ENCODE assay signal across 13 mouse cellular contexts in genomic region chr4:89834552-89835206, GRCm38 (mm10).
A peak's percentile ranks its signal among the peaks of the same experiment; 100 is the strongest.
DNase-seq lines count a peak whose midpoint lies in the region; ATAC-seq and TF ChIP-seq lines count a peak whose summit lies in the region.
"Had no signal": no experiment of that assay in that cellular context is flagged by ENCODE, and none has a peak within 500 bp of the region (broad histone marks: within the 10 kb centered on the region; RNA-seq: fewer than 3 reads in every experiment).

No protein-coding gene starts in this region.

- peak; percentile 2 to 3 for DNase-seq in cerebellum, postnatal 25 days
- DNase-seq in cerebellum, adult 9-11 months = no peak
- DNase-seq in hindbrain, postnatal 0 days (ENCODE audit: low spot score) = peak; percentile 50
- peak; percentile 2 for DNase-seq in retina, postnatal 1 day
- DNase-seq in retina, embryonic 14.5 days (ENCODE audit: low spot score) = no peak
- peak; percentile 0 to 1 for DNase-seq in right cerebral cortex, postnatal 36 days (ENCODE audit: low spot score in 2 of 2)
- no peak for DNase-seq in thymus, postnatal 0 days (ENCODE audit: low spot score)
- DNase-seq: cerebellum, adult 8-10 months; kidney, adult 9 months; lung, adult 2 months had no signal

- no peak for TF ChIP-seq CTCF in hindbrain, postnatal 0 days (IDR thresholded peaks at IDR 0.05; ENCODE audit: low read depth)

- no peaks in the 10 kb centered on the region for H3K36me3 ChIP-seq in hindbrain, postnatal 0 days (ENCODE audit: insufficient read depth, low read length)
- H3K36me3 ChIP-seq in hindbrain, embryonic 12.5 days = no peaks in the 10 kb centered on the region
- H3K36me3 ChIP-seq: embryonic facial prominence, embryonic 13.5 days; limb, embryonic 15.5 days had no signal

- H3K4me2 ChIP-seq in hindbrain, postnatal 0 days (ENCODE audit: low read depth, low read length) = 0 out of 2 replicates have a peak overlapping the region, but pooled peaks have one; percentile 13
- H3K4me2 ChIP-seq in hindbrain, embryonic 12.5 days (replicated peaks) = no peak overlapping the region
- H3K4me2 ChIP-seq: embryonic facial prominence, embryonic 13.5 days; limb, embryonic 15.5 days had no signal

- H3K4me1 ChIP-seq in hindbrain, postnatal 0 days (ENCODE audit: insufficient read depth, low read length) = no peaks in the 10 kb centered on the region
- H3K4me1 ChIP-seq in hindbrain, embryonic 12.5 days = no peaks in the 10 kb centered on the region
- H3K4me1 ChIP-seq: embryonic facial prominence, embryonic 13.5 days; limb, embryonic 15.5 days had no signal

- H3K9ac ChIP-seq in hindbrain, postnatal 0 days (replicated peaks; ENCODE audit: low read length) = no peak overlapping the region
- no peak overlapping the region for H3K9ac ChIP-seq in hindbrain, embryonic 12.5 days
- H3K9ac ChIP-seq: embryonic facial prominence, embryonic 13.5 days; limb, embryonic 15.5 days had no signal

- peak overlapping the region; percentile 11; the same call in 1 of the 2 replicates for H3K27ac ChIP-seq in hindbrain, postnatal 0 days
- H3K27ac ChIP-seq in hindbrain, embryonic 12.5 days = no peak overlapping the region
- H3K27ac ChIP-seq: embryonic facial prominence, embryonic 13.5 days; limb, embryonic 15.5 days had no signal

- H3K4me3 ChIP-seq in hindbrain, postnatal 0 days (ENCODE audit: low read length) = no peak overlapping the region
- no peak overlapping the region for H3K4me3 ChIP-seq in hindbrain, embryonic 12.5 days
- H3K4me3 ChIP-seq: embryonic facial prominence, embryonic 13.5 days; limb, embryonic 15.5 days had no signal

- no peaks in the 10 kb centered on the region for H3K27me3 ChIP-seq in hindbrain, postnatal 0 days (ENCODE audit: insufficient read depth, low read length)
- no peaks in the 10 kb centered on the region for H3K27me3 ChIP-seq in hindbrain, embryonic 12.5 days
- H3K27me3 ChIP-seq: embryonic facial prominence, embryonic 13.5 days; limb, embryonic 15.5 days had no signal

- H3K9me3 ChIP-seq in hindbrain, postnatal 0 days (ENCODE audit: low read length) = no peaks in the 10 kb centered on the region
- H3K9me3 ChIP-seq in hindbrain, embryonic 12.5 days (replicated peaks) = no peaks in the 10 kb centered on the region
- H3K9me3 ChIP-seq: embryonic facial prominence, embryonic 13.5 days; limb, embryonic 15.5 days had no signal

- ATAC-seq in hindbrain, postnatal 0 days = peak; percentile 82
- no peak for ATAC-seq in hindbrain, embryonic 12.5 days (ENCODE audit: low FRiP score)

- WGBS in hindbrain, postnatal 0 days = 47% methylated on average over 6 of the region's 6 CpGs
- 72% methylated on average over 6 of the region's 6 CpGs for WGBS in hindbrain, embryonic 12.5 days

Comparison
In these comparisons a context has a peak if more than half of its experiments do, and no peak if none do; other contexts are left out.
1. DNase-seq: peak in cerebellum, postnatal 25 days (2 of 2), hindbrain, postnatal 0 days (single experiment), retina, postnatal 1 day (single experiment) and right cerebral cortex, postnatal 36 days (2 of 2); none in cerebellum, adult 9-11 months (single experiment), retina, embryonic 14.5 days (single experiment) and thymus, postnatal 0 days (single experiment).